Mouse (Mus musculus) erythroblast, adult 5-6 weeks (primary cell): ENCODE results near the gene Ppp1r15a. TPM values are rescaled to one million over a fixed set of nuclear protein-coding genes. Genes with fewer than 3 reads are reported as not detected.
"Not testable (repeated sequence)": the region's sequence is repeated elsewhere in the genome, so short reads cannot be mapped to it uniquely, and the experiment has no call there.

Source experiments
- ATAC-seq: replicated peaks from 2 replicates; pipeline ENCODE4 v1.8.0; 2016; ENCODE audit warnings: moderate number of reproducible peaks, mild to moderate bottlenecking, moderate TSS enrichment, inconsistent platforms; ENCODE audit not compliant: poor library complexity, low FRiP score, severe bottlenecking
- total RNA-seq, 2 experiments: library from RNA; stranded (forward) in 1 of 2; stranded (reverse) in 1 of 2; fragments of 150-400 nt in 1 of 2; fragments of 200-764, 138-1000 nt in 1 of 2; gene quantifications; 2 replicates each; pipeline versions ENCODE4 v1.2.3 to v1.2.4; 2015 to 2017; ENCODE audit warnings: low replicate concordance in 2 of 2

Ppp1r15a gene
- total RNA-seq, 2 experiments from 2014 or later: 1,095 to 1,490 TPM

- ATAC-seq: peak; percentile 59
Observed at GRCm38 (mm10) chr7:45488293-45489204, 37.5 kb downstream of the Ppp1r15a start, which contains the start of gene Dhdh. Gene Dhdh, minus strand, starts transcription at chr7:45488805.

GRCm38 (mm10) chr7:45487861-45488292, 38.2 kb downstream of the Ppp1r15a start:
- no peak for ATAC-seq

DNA sequence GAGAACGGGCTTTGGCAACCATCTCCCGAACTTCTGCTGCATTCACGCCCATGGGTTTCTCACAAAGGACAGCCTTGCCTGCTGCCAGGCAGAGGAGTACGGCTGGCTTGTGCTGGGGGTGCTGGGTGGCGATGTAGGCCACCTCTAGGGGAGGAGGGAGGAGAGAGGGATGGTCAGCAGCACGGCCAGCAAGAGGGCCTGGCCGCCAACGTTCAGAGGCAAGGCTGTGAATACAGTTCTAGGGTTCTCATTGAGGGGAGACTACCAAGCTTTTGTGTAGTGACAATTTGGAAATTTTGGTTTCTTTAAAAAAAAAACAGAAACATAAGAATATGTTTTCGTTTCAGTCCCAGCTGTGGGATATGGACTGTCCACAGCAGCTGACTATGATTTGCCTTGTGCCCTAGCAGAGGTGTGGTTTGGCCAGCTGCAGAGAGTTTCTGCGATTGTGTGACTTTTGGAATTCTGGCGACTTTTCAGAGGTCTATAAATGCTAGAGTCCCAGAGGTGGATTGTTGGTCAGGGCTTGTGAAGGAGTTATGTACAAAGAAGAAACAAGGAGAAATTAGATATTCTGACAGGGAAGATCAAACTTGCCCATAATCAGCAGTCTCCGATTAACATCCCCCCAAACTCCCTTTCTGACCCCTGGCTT, 39.2 kb downstream of the Ppp1r15a start, which contains the start of gene Gm45808:
TSS of gene Gm45808 (minus strand) at position 51 of the 655 bp plus-strand sequence.
- no peak for ATAC-seq

GRCm38 (mm10) chr7:45486158-45486557, 39.9 kb downstream of the Ppp1r15a start:
- no peak for ATAC-seq

GRCm38 (mm10) chr7:45484985-45485384, 41.1 kb downstream of the Ppp1r15a start:
- ATAC-seq: not testable (repeated sequence)

DNA sequence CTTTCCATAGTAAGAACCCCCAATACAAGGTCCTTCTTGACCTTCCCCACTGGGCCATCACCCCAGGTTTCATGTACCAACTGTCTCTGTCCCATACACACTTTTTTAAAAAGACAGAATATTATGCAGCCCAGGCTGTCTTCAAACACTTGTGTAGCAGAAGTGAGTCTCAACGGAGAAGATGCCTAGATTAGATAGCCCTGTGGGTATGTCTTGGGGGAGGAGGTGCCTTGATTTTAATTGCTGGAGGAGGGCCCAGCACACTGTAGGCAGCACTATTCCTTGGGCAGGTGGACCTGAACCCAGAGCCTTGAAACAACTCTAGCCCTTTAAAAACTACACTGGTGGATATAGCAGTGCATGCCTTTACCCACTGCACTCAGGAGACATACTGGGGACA, 43.9 kb downstream of the Ppp1r15a start:
- no peak for ATAC-seq

DNA sequence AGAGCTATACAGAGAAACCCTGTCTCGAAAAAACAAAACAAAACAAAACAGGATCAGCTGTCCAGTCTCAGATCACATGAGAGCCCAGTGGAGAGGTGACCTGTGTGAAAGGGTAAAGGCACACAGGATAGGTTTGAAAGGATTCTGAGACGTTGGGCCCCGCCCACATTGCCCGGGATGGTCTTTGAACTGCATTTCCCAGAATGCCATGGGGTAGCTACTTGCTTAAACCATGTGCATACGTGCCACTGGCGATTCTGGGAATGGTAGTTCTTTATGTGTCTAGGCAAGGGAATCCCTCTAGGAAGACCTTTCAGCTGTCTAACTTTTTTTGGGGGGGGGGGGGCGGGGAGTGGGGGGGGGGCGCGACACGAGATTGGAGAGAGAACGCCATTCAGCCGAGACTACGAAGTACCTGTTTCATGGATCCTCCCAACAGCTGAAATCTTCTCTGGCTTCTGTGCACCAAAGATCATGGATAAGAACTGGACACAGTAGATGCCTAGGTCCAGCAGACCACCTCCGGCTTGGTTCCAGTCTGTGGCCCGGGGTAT, 44.6 kb downstream of the Ppp1r15a start, which contains the start of gene Tulp2:
TSS of gene Tulp2 (plus strand) at position 504 of the 554 bp plus-strand sequence.
- ATAC-seq: peak; percentile 79

GRCm38 (mm10) chr7:45480310-45480709, 45.8 kb downstream of the Ppp1r15a start:
- not testable (repeated sequence) for ATAC-seq

DNA sequence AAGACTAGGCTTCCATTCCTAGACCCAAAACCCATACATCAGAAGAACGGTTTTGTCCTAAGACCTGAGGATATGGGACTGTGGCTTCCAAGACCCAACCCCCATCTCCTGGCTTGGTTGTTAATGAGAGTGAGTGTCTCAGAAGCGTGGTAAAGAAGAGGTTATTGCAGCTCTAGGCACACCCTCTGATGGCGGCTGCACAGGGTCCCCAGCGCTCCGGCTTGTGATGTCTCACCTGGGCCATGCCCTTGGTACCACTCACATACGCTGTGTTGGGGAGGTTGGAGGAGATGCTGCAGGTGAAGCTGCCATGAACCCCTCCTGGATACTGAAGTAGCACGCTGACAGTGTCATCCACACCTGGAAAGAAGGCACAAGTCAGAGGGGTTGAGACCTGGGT, 47.3 kb downstream of the Ppp1r15a start:
- no peak for ATAC-seq

DNA sequence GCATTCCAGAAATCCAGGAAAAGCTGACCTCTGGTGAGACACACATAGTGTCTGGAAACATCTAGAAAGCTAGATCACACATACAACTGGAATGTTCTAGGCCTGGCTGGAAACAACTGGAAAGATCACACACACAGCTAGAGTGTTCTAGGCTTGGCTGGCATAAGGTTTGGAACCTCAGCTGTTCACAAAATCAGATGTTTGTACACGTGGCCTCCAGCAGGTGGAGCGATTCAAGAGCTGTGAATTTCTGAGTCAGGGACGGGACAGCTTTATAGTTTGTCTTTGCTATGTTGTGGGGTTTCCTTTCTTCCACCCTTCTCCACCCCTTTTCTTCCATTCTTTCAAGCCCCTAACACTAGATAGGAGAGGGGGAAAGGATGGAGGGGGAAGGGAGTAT, 49.1 kb downstream of the Ppp1r15a start:
- ATAC-seq: peak; percentile 87

- no peak for ATAC-seq
Observed at GRCm38 (mm10) chr7:45476453-45476852, 49.6 kb downstream of the Ppp1r15a start.

DNA sequence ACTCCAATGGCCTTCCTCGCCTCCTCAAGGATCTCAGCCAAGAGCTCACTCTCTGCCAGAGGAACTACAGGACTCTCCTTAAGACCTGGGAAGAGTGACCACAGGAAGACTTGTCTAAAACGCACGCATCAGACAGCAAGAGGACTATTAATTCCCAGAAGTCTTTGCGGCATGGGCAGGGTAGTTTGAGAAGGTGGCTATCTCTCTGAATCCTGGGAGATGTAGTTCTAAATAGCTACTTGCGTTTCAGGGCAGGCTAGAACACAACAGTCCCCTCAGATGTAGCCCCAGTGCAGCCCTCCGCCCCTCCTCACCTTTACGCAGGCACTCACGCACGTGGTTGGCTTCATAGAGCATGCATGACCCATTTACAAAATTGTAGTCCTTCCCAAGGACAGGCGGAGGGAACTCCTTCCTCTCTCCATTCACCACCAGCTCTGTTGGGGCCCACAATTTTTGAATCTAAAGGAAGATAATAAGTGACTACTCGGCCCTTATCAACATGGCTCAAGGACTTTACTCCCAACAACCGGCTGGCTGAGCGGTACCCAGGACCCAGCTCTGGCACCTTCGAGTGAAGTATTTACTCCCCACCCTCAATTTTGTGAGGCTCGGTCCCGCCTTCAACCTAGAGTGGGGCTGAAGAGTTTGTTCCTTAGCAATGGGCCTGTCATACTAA, 50.6 kb downstream of the Ppp1r15a start:
- no peak for ATAC-seq

Other genes starting within 250 kb of the Ppp1r15a start
Only the 30 nearest of the 34 such genes appear.
- gene Hrc, start 191.0 kb downstream of the Ppp1r15a start, total RNA-seq (2015; ENCODE audit: low replicate concordance): not detected in 2 replicates
- gene Hrc, start 191.0 kb downstream of the Ppp1r15a start, total RNA-seq (2017; ENCODE audit: low replicate concordance): not detected in 2 replicates
- 1.9 TPM in 1 of 2 replicates, not detected in the other for gene Ppfia3, start 159.2 kb downstream of the Ppp1r15a start, total RNA-seq (2015; ENCODE audit: low replicate concordance)
- 0.26 TPM in 1 of 2 replicates, not detected in the other for gene Ppfia3, start 159.2 kb downstream of the Ppp1r15a start, total RNA-seq (2017; ENCODE audit: low replicate concordance)
- 1.5 TPM in 1 of 2 replicates, not detected in the other for gene Lin7b, start 155.7 kb downstream of the Ppp1r15a start, total RNA-seq (2015; ENCODE audit: low replicate concordance)
- gene Lin7b, start 155.7 kb downstream of the Ppp1r15a start, total RNA-seq (2017; ENCODE audit: low replicate concordance): 5.4 TPM in 1 of 2 replicates, not detected in the other
- gene Snrnp70, start 130.5 kb downstream of the Ppp1r15a start, total RNA-seq (2015; ENCODE audit: low replicate concordance): 50.5 and 70.2 TPM in 2 replicates
- gene Snrnp70, start 130.5 kb downstream of the Ppp1r15a start, total RNA-seq (2017; ENCODE audit: low replicate concordance): 169 and 259 TPM in 2 replicates
- gene Kcna7, start 120.6 kb downstream of the Ppp1r15a start, total RNA-seq (2015; ENCODE audit: low replicate concordance): not detected in 2 replicates
- gene Kcna7, start 120.6 kb downstream of the Ppp1r15a start, total RNA-seq (2017; ENCODE audit: low replicate concordance): not detected in 2 replicates
- not detected in 2 replicates for gene Ntf5, start 112.6 kb downstream of the Ppp1r15a start, total RNA-seq (2015; ENCODE audit: low replicate concordance)
- not detected in 2 replicates for gene Ntf5, start 112.6 kb downstream of the Ppp1r15a start, total RNA-seq (2017; ENCODE audit: low replicate concordance)
- gene Lhb, start 105.4 kb downstream of the Ppp1r15a start, total RNA-seq (2015; ENCODE audit: low replicate concordance): not detected in 2 replicates
- gene Lhb, start 105.4 kb downstream of the Ppp1r15a start, total RNA-seq (2017; ENCODE audit: low replicate concordance): not detected in 2 replicates
- 11.7 and 13.2 TPM in 2 replicates for gene Gys1, start 91.4 kb downstream of the Ppp1r15a start, total RNA-seq (2015; ENCODE audit: low replicate concordance)
- 4.6 and 8.9 TPM in 2 replicates for gene Gys1, start 91.4 kb downstream of the Ppp1r15a start, total RNA-seq (2017; ENCODE audit: low replicate concordance)
- gene Ruvbl2, start 88.2 kb downstream of the Ppp1r15a start, total RNA-seq (2015; ENCODE audit: low replicate concordance): 54.1 and 63.4 TPM in 2 replicates
- gene Ruvbl2, start 88.2 kb downstream of the Ppp1r15a start, total RNA-seq (2017; ENCODE audit: low replicate concordance): 23.1 and 50.1 TPM in 2 replicates
- 1,430 and 1,622 TPM in 2 replicates for gene Ftl1, start 66.4 kb downstream of the Ppp1r15a start, total RNA-seq (2015; ENCODE audit: low replicate concordance)
- 705 and 987 TPM in 2 replicates for gene Ftl1, start 66.4 kb downstream of the Ppp1r15a start, total RNA-seq (2017; ENCODE audit: low replicate concordance)
- gene Bax, start 59.4 kb downstream of the Ppp1r15a start, total RNA-seq (2015; ENCODE audit: low replicate concordance): 8.6 and 12.7 TPM in 2 replicates
- 9.7 and 11.8 TPM in 2 replicates for gene Bax, start 59.4 kb downstream of the Ppp1r15a start, total RNA-seq (2017; ENCODE audit: low replicate concordance)
- gene Tulp2, start 44.4 kb downstream of the Ppp1r15a start, total RNA-seq (2015; ENCODE audit: low replicate concordance): not detected in 2 replicates
- gene Tulp2, start 44.4 kb downstream of the Ppp1r15a start, total RNA-seq (2017; ENCODE audit: low replicate concordance): 0.42 TPM in 1 of 2 replicates, not detected in the other
- gene Gm45808, start 39.5 kb downstream of the Ppp1r15a start, total RNA-seq (2015; ENCODE audit: low replicate concordance): not detected in 2 replicates
- gene Gm45808, start 39.5 kb downstream of the Ppp1r15a start, total RNA-seq (2017; ENCODE audit: low replicate concordance): not detected in 2 replicates
- gene Dhdh, start 37.5 kb downstream of the Ppp1r15a start, total RNA-seq (2015; ENCODE audit: low replicate concordance): 3.3 TPM in 2 replicates
- gene Dhdh, start 37.5 kb downstream of the Ppp1r15a start, total RNA-seq (2017; ENCODE audit: low replicate concordance): 2.1 and 2.3 TPM in 2 replicates
- 83.0 and 88.6 TPM in 2 replicates for gene Nucb1, start 15.9 kb downstream of the Ppp1r15a start, total RNA-seq (2015; ENCODE audit: low replicate concordance)
- 487 and 671 TPM in 2 replicates for gene Nucb1, start 15.9 kb downstream of the Ppp1r15a start, total RNA-seq (2017; ENCODE audit: low replicate concordance)
- 1.3 TPM in 1 of 2 replicates, not detected in the other for gene Plekha4, start 62 bp upstream of the Ppp1r15a start, total RNA-seq (2015; ENCODE audit: low replicate concordance)
- gene Plekha4, start 62 bp upstream of the Ppp1r15a start, total RNA-seq (2017; ENCODE audit: low replicate concordance): 2.8 and 9.9 TPM in 2 replicates
- gene Hsd17b14, start 28.6 kb upstream of the Ppp1r15a start, total RNA-seq (2015; ENCODE audit: low replicate concordance): not detected in 2 replicates
- gene Hsd17b14, start 28.6 kb upstream of the Ppp1r15a start, total RNA-seq (2017; ENCODE audit: low replicate concordance): not detected in 2 replicates
- 5.8 and 9.0 TPM in 2 replicates for gene Bcat2, start 43.9 kb upstream of the Ppp1r15a start, total RNA-seq (2015; ENCODE audit: low replicate concordance)
- gene Bcat2, start 43.9 kb upstream of the Ppp1r15a start, total RNA-seq (2017; ENCODE audit: low replicate concordance): 10.7 and 11.2 TPM in 2 replicates
- gene Fgf21, start 89.2 kb upstream of the Ppp1r15a start, total RNA-seq (2015; ENCODE audit: low replicate concordance): not detected in 2 replicates
- not detected in 2 replicates for gene Fgf21, start 89.2 kb upstream of the Ppp1r15a start, total RNA-seq (2017; ENCODE audit: low replicate concordance)
- not detected in 2 replicates for gene Fut1, start 91.0 kb upstream of the Ppp1r15a start, total RNA-seq (2015; ENCODE audit: low replicate concordance)
- gene Fut1, start 91.0 kb upstream of the Ppp1r15a start, total RNA-seq (2017; ENCODE audit: low replicate concordance): not detected in 2 replicates
- not detected in 2 replicates for gene Izumo1, start 95.5 kb upstream of the Ppp1r15a start, total RNA-seq (2015; ENCODE audit: low replicate concordance)
- not detected in 2 replicates for gene Izumo1, start 95.5 kb upstream of the Ppp1r15a start, total RNA-seq (2017; ENCODE audit: low replicate concordance)
- gene Rasip1, start 101.2 kb upstream of the Ppp1r15a start, total RNA-seq (2015; ENCODE audit: low replicate concordance): not detected in 2 replicates
- not detected in 2 replicates for gene Rasip1, start 101.2 kb upstream of the Ppp1r15a start, total RNA-seq (2017; ENCODE audit: low replicate concordance)
- not detected in 2 replicates for gene Mamstr, start 113.7 kb upstream of the Ppp1r15a start, total RNA-seq (2015; ENCODE audit: low replicate concordance)
- gene Mamstr, start 113.7 kb upstream of the Ppp1r15a start, total RNA-seq (2017; ENCODE audit: low replicate concordance): not detected in 2 replicates
- not detected in 2 replicates for gene Fut2, start 140.1 kb upstream of the Ppp1r15a start, total RNA-seq (2015; ENCODE audit: low replicate concordance)
- gene Fut2, start 140.1 kb upstream of the Ppp1r15a start, total RNA-seq (2017; ENCODE audit: low replicate concordance): not detected in 2 replicates
- not detected in 2 replicates for gene Ntn5, start 157.8 kb upstream of the Ppp1r15a start, total RNA-seq (2015; ENCODE audit: low replicate concordance)
- gene Ntn5, start 157.8 kb upstream of the Ppp1r15a start, total RNA-seq (2017; ENCODE audit: low replicate concordance): not detected in 2 replicates
- not detected in 2 replicates for gene Sec1, start 168.1 kb upstream of the Ppp1r15a start, total RNA-seq (2015; ENCODE audit: low replicate concordance)
- gene Sec1, start 168.1 kb upstream of the Ppp1r15a start, total RNA-seq (2017; ENCODE audit: low replicate concordance): not detected in 2 replicates
- not detected in 2 replicates for gene Car11, start 173.6 kb upstream of the Ppp1r15a start, total RNA-seq (2015; ENCODE audit: low replicate concordance)
- gene Car11, start 173.6 kb upstream of the Ppp1r15a start, total RNA-seq (2017; ENCODE audit: low replicate concordance): not detected in 2 replicates
- 1.5 and 1.9 TPM in 2 replicates for gene Dbp, start 178.8 kb upstream of the Ppp1r15a start, total RNA-seq (2015; ENCODE audit: low replicate concordance)
- gene Dbp, start 178.8 kb upstream of the Ppp1r15a start, total RNA-seq (2017; ENCODE audit: low replicate concordance): 0.77 and 2.2 TPM in 2 replicates
- 423 and 424 TPM in 2 replicates for gene Rpl18, start 189.2 kb upstream of the Ppp1r15a start, total RNA-seq (2015; ENCODE audit: low replicate concordance)
- 286 and 289 TPM in 2 replicates for gene Rpl18, start 189.2 kb upstream of the Ppp1r15a start, total RNA-seq (2017; ENCODE audit: low replicate concordance)
- gene Sphk2, start 191.7 kb upstream of the Ppp1r15a start, total RNA-seq (2015; ENCODE audit: low replicate concordance): 4.6 and 7.9 TPM in 2 replicates
- gene Sphk2, start 191.7 kb upstream of the Ppp1r15a start, total RNA-seq (2017; ENCODE audit: low replicate concordance): 2.1 and 2.6 TPM in 2 replicates